Mouse (Mus musculus) limb, embryonic 14.5 days (tissue): ENCODE measurements around the gene Aloxe3. TPM values are rescaled to one million over a fixed set of nuclear protein-coding genes. Genes with fewer than 3 reads are reported as not detected.

Experiments used
- ATAC-seq: fragments of 200-750 bp; cut with Nextera tagmentation; 2 replicates; pipeline ENCODE4 v1.8.0; 2017; ENCODE audit warnings: low read depth, moderate number of reproducible peaks, moderate TSS enrichment; ENCODE audit not compliant: low FRiP score
- DNase-seq: peaks from one replicate; pipeline ENCODE4 v3.0.0-alpha.2; 2015; ENCODE audit warnings: low spot score
- H3K27ac ChIP-seq: fragments of 300-500 bp; sonication (generic); replicated peaks from 2 replicates; pipeline ENCODE4 v1.5.1; 2014; ENCODE audit warnings: low read depth, mild to moderate bottlenecking, low read length, moderate library complexity, mixed read lengths
- H3K27me3 ChIP-seq: fragments of 300-500 bp; sonication (generic); 2 replicates; pipeline ENCODE4 v1.6.1; 2014; ENCODE audit warnings: low read length, mixed read lengths; ENCODE audit not compliant: control insufficient read depth, insufficient read depth
- H3K36me3 ChIP-seq: fragments of 300-500 bp; sonication (generic); 2 replicates; pipeline ENCODE4 v1.6.1; 2014; ENCODE audit warnings: mild to moderate bottlenecking, low read length, moderate library complexity, mixed read lengths; ENCODE audit not compliant: control insufficient read depth, insufficient read depth
- H3K4me1 ChIP-seq: fragments of 300-500 bp; sonication (generic); 2 replicates; pipeline ENCODE4 v1.6.1; 2014; ENCODE audit warnings: antibody characterized with exemption, low read length, mixed read lengths; ENCODE audit not compliant: control insufficient read depth, insufficient read depth
- H3K4me2 ChIP-seq: fragments of 300-500 bp; sonication (generic); replicated peaks from 2 replicates; pipeline ENCODE4 v1.6.1; 2014; ENCODE audit warnings: low read depth, mild to moderate bottlenecking, low read length, moderate library complexity; ENCODE audit not compliant: severe bottlenecking
- H3K4me3 ChIP-seq: fragments of 300-500 bp; sonication (generic); replicated peaks from 2 replicates; pipeline ENCODE4 v1.5.1; 2014; ENCODE audit warnings: low read length
- H3K9ac ChIP-seq: fragments of 300-500 bp; sonication (generic); 2 replicates; pipeline ENCODE4 v1.6.1; 2014; ENCODE audit warnings: mild to moderate bottlenecking, low read depth, low read length, moderate library complexity; ENCODE audit not compliant: severe bottlenecking
- H3K9me3 ChIP-seq: fragments of 300-500 bp; sonication (generic); 2 replicates; pipeline ENCODE4 v1.6.1; 2016; ENCODE audit warnings: low read length; ENCODE audit not compliant: control insufficient read depth
- POLR2A ChIP-seq: fragments of 200-500 bp; IDR thresholded peaks from 2 replicates; pipeline ENCODE4 v1.8.0; 2012; ENCODE audit warnings: inconsistent platforms, mild to moderate bottlenecking, moderate library complexity, borderline replicate concordance; ENCODE audit not compliant: insufficient read depth, insufficient read length; ENCODE audit errors: extremely low read depth
- WGBS: fragments of 180-500 bp; shearing (Covaris S2); extraction: QIAGEN DNeasy Blood & Tissue Kit; methylation state at CpG from one replicate; pipeline ENCODE4 v1.1.7; 2014; 5-methylcytosine and 5-hydroxymethylcytosine counted together
- polyA plus RNA-seq, 2 experiments: library from polyadenylated mRNA; depleted of rRNA in 1 of 2; stranded (reverse) in 1 of 2; unstranded in 1 of 2; fragments of >200 nt; fragmentation: Nextera tagmentation in 1 of 2; extraction: Ambion mirVana in 1 of 2; gene quantifications; 2 replicates each; pipeline versions ENCODE4 v1.2.1 to v1.2.3; 2012 to 2014

Gene Aloxe3
- polyA plus RNA-seq, 2 experiments, result 1.6 TPM

DNA sequence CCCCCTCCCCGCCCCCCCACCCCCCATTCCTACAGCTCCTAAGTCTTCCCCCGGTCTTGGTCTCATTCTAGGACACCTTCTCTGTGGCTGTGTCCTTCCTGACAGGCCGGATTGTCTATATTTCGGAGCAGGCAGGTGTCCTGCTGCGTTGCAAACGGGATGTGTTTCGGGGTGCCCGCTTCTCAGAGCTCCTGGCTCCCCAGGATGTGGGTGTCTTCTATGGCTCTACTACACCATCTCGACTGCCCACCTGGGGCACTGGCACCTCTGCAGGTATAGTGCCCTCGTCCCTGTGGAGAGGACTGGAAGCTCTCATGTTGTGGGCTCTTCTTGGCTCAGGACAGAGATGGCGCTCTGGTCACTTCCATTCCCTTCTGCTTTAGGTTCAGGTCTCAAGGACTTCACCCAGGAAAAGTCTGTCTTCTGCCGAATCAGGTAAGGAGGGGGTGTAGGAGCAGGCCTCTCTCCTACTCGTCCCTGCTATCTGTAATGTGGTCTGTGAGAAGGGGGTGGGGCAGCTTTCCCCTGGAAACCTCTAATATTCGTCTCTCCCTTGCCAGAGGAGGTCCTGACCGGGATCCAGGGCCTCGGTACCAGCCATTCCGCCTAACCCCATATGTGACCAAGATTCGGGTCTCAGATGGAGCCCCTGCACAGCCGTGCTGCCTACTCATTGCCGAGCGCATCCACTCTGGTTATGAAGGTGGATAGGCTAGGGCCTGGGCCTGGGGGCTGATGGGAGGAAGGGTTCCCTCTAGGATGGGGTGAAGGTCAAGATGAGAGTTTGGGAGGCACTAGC is 23.9 kb upstream of the Aloxe3 start:
- Histone ChIP-seq H3K27me3 (no peaks in the 10 kb centered on the region), H3K4me3 (no peak overlapping the region), H3K27ac (no peak overlapping the region), H3K36me3 (peaks cover 65% of the 10 kb centered on the region), H3K4me2 (no peak overlapping the region), H3K9ac (no peak overlapping the region), H3K4me1 (peaks cover 27% of the 10 kb centered on the region), H3K9me3 (no peaks in the 10 kb centered on the region)
- DNase-seq (no peak), ATAC-seq (no peak)
- WGBS, result 89% methylated on average over 21 of the region's 21 CpGs
- TF ChIP-seq POLR2A, result no peak

GRCm38 (mm10) chr11:69102403-69102725 is 23.3 kb upstream of the Aloxe3 start:
- peaks cover 26% of the 10 kb centered on the region for H3K4me1 ChIP-seq
- DNase-seq (no peak), ATAC-seq (no peak)
- no peak overlapping the region for H3K27ac ChIP-seq
- no peaks in the 10 kb centered on the region for H3K27me3 ChIP-seq
- 98% methylated on average over 7 of the region's 7 CpGs for WGBS
- no peak overlapping the region for H3K4me2 ChIP-seq
- no peaks in the 10 kb centered on the region for H3K9me3 ChIP-seq
- H3K4me3 ChIP-seq, result no peak overlapping the region
- peaks cover 70% of the 10 kb centered on the region for H3K36me3 ChIP-seq
- no peak overlapping the region for H3K9ac ChIP-seq
- TF ChIP-seq POLR2A, result no peak

DNA sequence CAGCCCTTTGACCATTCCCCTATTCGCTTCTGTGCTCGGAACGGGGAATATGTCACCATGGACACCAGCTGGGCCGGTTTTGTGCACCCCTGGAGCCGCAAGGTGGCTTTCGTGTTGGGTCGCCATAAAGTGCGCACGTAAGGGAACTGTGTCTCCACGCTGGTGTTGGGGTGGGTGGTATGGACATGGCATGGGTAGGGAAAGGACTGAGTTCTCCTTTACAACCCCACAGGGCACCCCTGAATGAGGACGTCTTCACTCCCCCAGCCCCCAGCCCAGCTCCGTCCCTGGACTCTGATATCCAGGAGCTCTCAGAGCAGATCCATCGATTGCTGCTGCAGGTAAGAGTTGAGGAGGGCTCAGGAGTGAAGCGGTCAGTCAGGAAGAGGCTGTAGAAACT is 22.6 kb upstream of the Aloxe3 start:
- 96% methylated on average over 14 of the region's 14 CpGs for WGBS
- no peak for DNase-seq
- no peak for ATAC-seq

GRCm38 (mm10) chr11:69103531-69104435 is 21.9 kb upstream of the Aloxe3 start:
- no peak overlapping the region for H3K4me3 ChIP-seq
- ATAC-seq (no peak), DNase-seq (no peak)
- no peak for TF ChIP-seq POLR2A
- no peak overlapping the region for H3K4me2 ChIP-seq
- no peak overlapping the region for H3K9ac ChIP-seq
- WGBS, result 90% methylated on average over 15 of the region's 15 CpGs
- H3K36me3 ChIP-seq, result peaks cover 84% of the 10 kb centered on the region
- no peaks in the 10 kb centered on the region for H3K9me3 ChIP-seq
- no peaks in the 10 kb centered on the region for H3K27me3 ChIP-seq
- peaks cover 12% of the 10 kb centered on the region for H3K4me1 ChIP-seq
- H3K27ac ChIP-seq, result no peak overlapping the region

More for the DNA sequence above, 22.6 kb upstream of the Aloxe3 start:
- no peak overlapping the region for H3K9ac ChIP-seq
- H3K4me1 ChIP-seq, result peaks cover 18% of the 10 kb centered on the region
- H3K27ac ChIP-seq, result no peak overlapping the region
- H3K4me3 ChIP-seq, result no peak overlapping the region
- no peak for TF ChIP-seq POLR2A
- peaks cover 77% of the 10 kb centered on the region for H3K36me3 ChIP-seq
- H3K27me3 ChIP-seq, result no peaks in the 10 kb centered on the region
- H3K4me2 ChIP-seq, result no peak overlapping the region
- H3K9me3 ChIP-seq, result no peaks in the 10 kb centered on the region

- H3K9me3 ChIP-seq, result no peaks in the 10 kb centered on the region
- peaks cover 91% of the 10 kb centered on the region for H3K36me3 ChIP-seq
- H3K4me1 ChIP-seq, result peaks cover 9% of the 10 kb centered on the region
- DNase-seq, result no peak
- no peaks in the 10 kb centered on the region for H3K27me3 ChIP-seq
- no peak overlapping the region for H3K4me2 ChIP-seq
- TF ChIP-seq POLR2A, result no peak
- H3K9ac ChIP-seq, result no peak overlapping the region
- 86% methylated on average over 14 of the region's 14 CpGs for WGBS
- H3K4me3 ChIP-seq, result no peak overlapping the region
- ATAC-seq, result no peak
- H3K27ac ChIP-seq, result no peak overlapping the region
Measured at GRCm38 (mm10) chr11:69104487-69104886, 21.2 kb upstream of the Aloxe3 start.
